Mouse (Mus musculus) retina, adult 2 months (tissue): ENCODE data around the gene Armc5.

ENCODE experiments used
- DNase-seq: peaks from one replicate; pipeline ENCODE4 v3.0.0-alpha.2; 2012; ENCODE audit warnings: low read depth, low spot score

The Armc5 gene

GRCm38 (mm10) chr7:128246496-128247391 lies 9.6 kb downstream of the Armc5 start, which contains the start of gene Tgfb1i1:
Gene Tgfb1i1 (plus strand): TSS chr7:128246812.
- DNase-seq, result no peak

GRCm38 (mm10) chr7:128247443-128247842 lies 10.3 kb downstream of the Armc5 start:
- peak; percentile 61 for DNase-seq

GRCm38 (mm10) chr7:128248081-128249042 lies 11.2 kb downstream of the Armc5 start:
- no peak for DNase-seq

GRCm38 (mm10) chr7:128249998-128250397 lies 12.9 kb downstream of the Armc5 start:
- no peak for DNase-seq

DNA sequence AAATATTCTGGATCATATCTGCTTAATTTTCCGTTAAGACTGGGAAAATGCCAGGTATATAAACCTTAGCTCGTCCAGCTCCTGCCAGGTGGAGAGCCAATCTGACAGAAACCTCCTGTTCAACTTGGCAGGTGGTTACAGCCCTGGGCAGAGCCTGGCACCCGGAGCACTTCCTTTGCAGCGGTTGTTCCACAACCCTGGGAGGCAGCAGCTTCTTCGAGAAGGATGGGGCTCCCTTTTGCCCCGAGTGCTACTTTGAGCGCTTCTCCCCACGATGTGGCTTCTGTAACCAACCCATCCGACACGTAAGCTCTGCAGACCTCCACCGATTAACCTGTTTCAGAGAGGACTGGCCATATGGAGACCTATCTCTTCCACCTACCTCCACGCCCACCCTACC lies 14.8 kb downstream of the Armc5 start:
- no peak for DNase-seq

DNA sequence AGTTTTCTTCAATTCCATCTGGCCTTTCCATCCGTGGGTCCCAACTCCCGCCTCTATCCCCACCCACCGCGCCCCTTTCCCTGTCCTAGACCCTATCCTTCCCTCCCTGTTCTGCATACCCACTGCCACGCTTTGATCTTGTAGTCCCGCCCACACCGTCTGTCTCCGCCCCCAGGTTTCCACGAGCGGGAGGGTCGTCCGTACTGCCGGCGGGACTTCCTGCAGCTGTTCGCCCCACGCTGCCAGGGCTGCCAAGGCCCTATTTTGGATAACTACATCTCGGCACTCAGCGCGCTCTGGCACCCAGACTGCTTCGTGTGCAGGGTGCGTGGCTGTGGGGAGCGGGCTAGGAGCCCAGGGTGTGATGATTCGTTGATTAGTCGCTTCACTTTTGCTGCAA lies 15.5 kb downstream of the Armc5 start:
- DNase-seq, result no peak

GRCm38 (mm10) chr7:128254978-128255377 lies 17.8 kb downstream of the Armc5 start:
- DNase-seq, result no peak

GRCm38 (mm10) chr7:128255757-128256156 lies 18.6 kb downstream of the Armc5 start:
- no peak for DNase-seq

DNA sequence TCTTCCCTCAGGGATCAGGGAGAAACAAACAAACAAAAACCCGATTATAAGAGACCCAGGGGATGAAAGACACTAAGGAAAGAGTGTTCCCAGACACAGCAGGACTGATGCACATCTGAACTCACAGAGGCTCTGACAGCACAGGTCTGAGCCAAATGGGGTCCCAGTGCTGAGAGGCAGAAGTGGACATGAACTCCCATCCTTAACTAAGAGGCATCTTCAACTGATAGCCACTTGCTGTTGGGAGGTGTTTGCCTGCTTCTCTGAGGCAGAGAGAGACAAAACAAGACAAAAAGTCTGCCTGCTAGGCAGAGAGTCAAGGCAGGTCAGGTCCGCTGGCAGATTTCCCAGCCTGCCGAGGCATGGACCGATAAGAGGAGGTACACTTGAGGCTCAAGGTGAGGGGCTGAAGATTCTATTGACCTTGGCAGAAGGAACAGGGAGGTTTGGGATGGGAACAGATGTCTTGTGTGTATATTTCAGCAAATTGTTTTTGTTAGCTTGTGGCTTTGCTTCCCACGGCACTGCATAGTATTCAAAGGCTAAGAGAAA lies 19.7 kb downstream of the Armc5 start:
- DNase-seq, result no peak

DNA sequence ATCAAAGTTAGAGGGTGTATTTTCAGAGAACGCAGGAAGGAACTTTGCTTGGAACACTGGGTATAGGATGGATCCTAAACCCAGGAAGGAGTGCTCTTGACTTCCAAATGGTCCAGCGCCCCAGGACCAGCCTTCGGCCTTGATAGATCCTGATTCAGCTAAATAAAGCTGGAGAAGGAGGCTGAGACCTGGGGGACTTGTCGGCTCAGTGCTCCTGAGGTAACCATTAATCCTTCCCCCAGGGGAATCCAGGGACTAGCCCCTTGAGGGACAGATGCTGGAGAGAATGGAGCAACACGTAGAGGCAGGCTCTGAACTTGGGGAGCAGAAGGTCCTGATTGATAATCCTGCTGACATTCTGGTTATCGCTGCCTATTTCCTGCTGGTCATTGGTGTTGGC lies 28.3 kb downstream of the Armc5 start, which contains the start of gene Slc5a2:
Gene Slc5a2, plus strand, starts transcription at position 247 of the 400 bp plus-strand sequence.
- DNase-seq, result no peak

DNA sequence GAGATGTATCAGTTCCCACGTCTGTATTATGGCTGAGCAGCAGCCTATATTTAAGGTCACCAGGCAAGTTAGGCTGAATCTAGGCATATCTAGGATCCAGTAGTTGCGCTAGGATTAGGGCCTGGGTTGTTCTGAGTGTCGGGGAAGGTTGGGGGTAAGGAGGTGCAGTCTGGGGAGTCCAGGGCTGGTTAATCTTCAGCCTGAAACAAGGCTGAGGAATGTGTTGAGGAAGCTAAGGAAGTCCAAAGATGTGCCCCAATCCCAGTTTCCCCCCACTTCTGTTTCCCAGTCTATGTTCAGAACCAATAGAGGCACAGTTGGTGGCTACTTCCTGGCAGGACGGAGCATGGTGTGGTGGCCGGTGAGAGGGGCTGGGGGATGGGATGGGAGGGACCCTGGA lies 28.9 kb downstream of the Armc5 start:
- no peak for DNase-seq

DNA sequence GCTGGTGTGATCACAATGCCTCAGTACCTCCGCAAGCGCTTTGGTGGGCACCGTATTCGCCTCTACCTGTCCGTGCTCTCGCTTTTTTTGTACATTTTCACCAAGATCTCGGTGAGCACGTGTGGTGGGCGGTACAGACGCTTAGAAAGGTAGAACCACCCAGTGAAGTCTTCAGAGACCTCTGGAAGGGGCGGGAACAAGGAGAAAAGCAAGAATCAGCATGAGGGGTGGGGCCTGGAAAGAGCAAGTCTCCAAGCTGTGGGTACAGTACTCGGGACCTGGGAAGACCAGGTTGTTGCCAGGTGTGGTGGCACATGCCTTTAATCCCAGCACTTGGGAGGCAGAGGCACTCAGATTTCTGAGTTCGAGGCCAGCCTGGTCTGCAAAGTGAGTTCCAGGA lies 30.2 kb downstream of the Armc5 start:
- no peak for DNase-seq

DNA sequence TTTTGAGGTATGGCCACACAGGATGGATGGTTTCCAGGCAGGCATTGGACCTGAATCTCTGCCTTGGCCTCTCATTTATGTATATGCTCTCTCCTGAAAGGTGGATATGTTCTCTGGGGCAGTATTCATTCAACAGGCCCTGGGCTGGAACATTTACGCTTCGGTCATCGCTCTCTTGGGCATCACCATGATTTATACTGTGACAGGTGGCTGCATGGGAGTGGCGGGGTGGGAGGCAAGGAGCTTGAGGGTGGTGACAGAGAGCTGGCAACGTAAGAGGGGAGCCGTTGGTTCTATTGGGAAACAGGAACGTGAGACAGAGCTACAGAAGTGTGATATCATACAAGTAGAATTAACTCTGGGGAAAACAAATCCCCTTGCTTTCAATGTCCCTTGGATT lies 30.7 kb downstream of the Armc5 start:
- no peak for DNase-seq

- no peak for DNase-seq
These were observed 33.3 kb downstream of the Armc5 start for GRCm38 (mm10) chr7:128270431-128270850.

DNA sequence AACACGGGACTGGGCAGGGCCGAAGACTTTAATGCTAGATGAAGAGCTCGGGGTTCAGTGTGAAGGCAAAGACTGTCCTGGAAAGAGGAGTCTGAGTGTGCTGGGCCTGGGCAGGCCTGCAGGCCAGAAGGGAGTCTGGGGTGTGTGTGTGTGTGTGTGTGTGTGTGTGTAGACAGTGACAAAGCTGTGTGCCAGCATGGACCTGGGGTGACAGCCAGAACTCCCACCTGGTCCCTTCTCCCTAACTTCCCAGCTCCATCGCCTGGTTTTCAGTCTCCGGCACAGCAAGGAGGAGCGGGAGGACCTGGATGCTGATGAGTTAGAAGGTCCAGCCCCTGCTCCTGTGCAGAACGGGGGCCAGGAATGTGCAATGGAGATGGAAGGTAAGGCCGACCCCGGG lies 34.4 kb downstream of the Armc5 start:
- no peak for DNase-seq

GRCm38 (mm10) chr7:128276051-128276450 lies 38.9 kb downstream of the Armc5 start:
- DNase-seq, result no peak

DNA sequence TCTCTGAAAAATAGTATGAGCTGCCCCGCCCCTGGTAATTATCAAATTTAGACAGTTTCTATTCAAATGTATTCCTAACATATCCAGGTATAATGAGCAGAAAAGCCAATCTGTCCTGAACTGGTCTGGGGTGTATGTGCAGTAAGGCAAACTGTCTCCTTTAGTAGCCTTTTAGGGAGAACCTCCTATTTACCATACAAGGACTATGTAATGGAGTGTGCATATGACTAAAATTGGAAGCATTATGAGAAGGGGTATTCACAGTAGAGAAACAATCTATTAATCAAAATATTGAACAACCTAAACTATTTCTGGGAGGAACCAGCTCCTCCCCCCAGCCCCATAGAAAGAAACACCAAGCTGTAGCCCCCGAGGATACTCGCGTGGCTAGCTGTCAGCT lies 42.6 kb downstream of the Armc5 start:
- DNase-seq, result no peak

DNA sequence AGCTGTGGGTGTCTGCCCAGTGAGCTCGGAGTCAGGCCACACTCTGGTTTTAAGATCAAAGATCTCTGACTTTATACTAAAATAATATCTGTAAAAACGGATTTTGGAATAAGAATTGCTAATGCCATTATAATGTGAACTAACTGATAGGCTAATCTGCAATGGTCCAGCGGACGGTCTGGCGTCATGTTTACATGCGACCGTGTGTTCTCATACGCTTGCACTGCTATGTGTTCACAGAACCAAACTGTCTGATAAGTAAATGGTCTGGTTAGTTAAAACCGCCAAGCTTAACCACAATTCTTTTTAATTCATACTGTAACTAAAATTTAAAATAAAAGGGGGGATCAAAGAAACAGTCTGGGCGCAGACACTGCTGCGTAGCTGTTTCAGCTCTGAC lies 44.6 kb downstream of the Armc5 start:
- no peak for DNase-seq

GRCm38 (mm10) chr7:128282532-128283244 lies 45.5 kb downstream of the Armc5 start:
- no peak for DNase-seq

DNA sequence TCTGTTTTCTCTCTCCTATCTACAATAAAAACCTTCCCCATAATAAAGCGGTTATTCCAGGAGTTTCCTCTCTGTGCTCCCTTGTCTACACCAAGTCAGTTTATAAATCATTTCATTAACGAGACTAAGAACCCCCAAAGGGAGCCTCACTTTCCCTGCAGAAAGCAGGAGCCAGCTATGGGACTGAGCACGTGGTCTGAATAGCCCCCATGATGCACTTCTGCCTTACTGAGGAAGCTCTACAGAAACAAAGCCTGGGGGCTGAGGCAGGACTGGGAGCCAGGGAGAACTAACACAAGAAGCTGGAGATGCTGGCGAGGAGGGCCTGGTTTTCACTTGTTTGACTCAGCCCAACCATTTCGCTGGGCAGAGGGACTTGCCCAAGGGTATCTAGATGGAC lies 46.9 kb downstream of the Armc5 start:
- DNase-seq, result no peak

- DNase-seq, result no peak
These were observed 47.9 kb downstream of the Armc5 start for GRCm38 (mm10) chr7:128285060-128285459.
